1 mouse cellular context compared by ENCODE assay signal in genomic region chr11:115491356-115492083, GRCm38 (mm10).
TF ChIP-seq lines count a peak whose summit lies in the region.

TSS of gene Nt5c (minus strand) at chr11:115491862.

TF ChIP-seq in MEL, 35 proteins besides CTCF, POLR2A, EP300 and RAD21 (continued from another document):
- TF ChIP-seq SMC3 (IDR thresholded peaks at IDR 0.05; ENCODE audit: low read depth, low read length) (peak; percentile 57), TAL1 (IDR thresholded peaks at IDR 0.05; ENCODE audit: low read length) (no peak), POLR2AphosphoS5 (IDR thresholded peaks at IDR 0.05; ENCODE audit: borderline replicate concordance, low read depth, low read length) (no peak)
